Mouse (Mus musculus) CH12.LX (cell line): ENCODE results near the gene Ptbp3. TPM values are rescaled to one million over a fixed set of nuclear protein-coding genes. Genes with fewer than 3 reads are reported as not detected.
"Not testable (repeated sequence)": the region's sequence is repeated elsewhere in the genome, so short reads cannot be mapped to it uniquely, and the experiment has no call there.

Experiments
- DNase-seq: peaks from one replicate; pipeline ENCODE4 v3.0.0-alpha.2; 2013; ENCODE audit errors: extremely low read depth
- H3K27ac ChIP-seq: 2 replicates; pipeline ENCODE4 v1.5.1; 2012; ENCODE audit warnings: low read depth, mild to moderate bottlenecking, control low read depth, moderate library complexity; ENCODE audit not compliant: insufficient read depth
- H3K27me3 ChIP-seq: replicated peaks from 2 replicates; pipeline ENCODE3; 2012; ENCODE audit warnings: inconsistent platforms
- H3K36me3 ChIP-seq, 2 experiments: replicated peaks in 1 of 2; 2 replicates each; pipeline versions ENCODE3 to v1.6.1; 2012; ENCODE audit warnings: inconsistent platforms in 1 of 2, low read length in 1 of 2, mild to moderate bottlenecking in 1 of 2, mixed read lengths in 1 of 2, moderate library complexity in 1 of 2; ENCODE audit not compliant: control insufficient read depth in 1 of 2, insufficient read depth in 1 of 2
- H3K4me1 ChIP-seq, 2 experiments: 2 replicates each; pipeline ENCODE4 v1.6.1; 2012; ENCODE audit warnings: inconsistent platforms in 1 of 2, moderate library complexity in 1 of 2; ENCODE audit not compliant: insufficient read depth in 2 of 2, control insufficient read depth in 1 of 2
- H3K4me2 ChIP-seq: 2 replicates; pipeline ENCODE4 v1.6.1; 2012; ENCODE audit warnings: low read depth, mild to moderate bottlenecking, control low read depth; ENCODE audit not compliant: poor library complexity, insufficient read depth, severe bottlenecking
- H3K4me3 ChIP-seq, 3 experiments: fragments of 150-350 bp in 1 of 3; sonication (generic) in 1 of 3; replicated peaks in 1 of 3; 2 replicates each; pipeline versions ENCODE3 to v1.5.1; 2011 to 2012; ENCODE audit warnings: low read depth in 2 of 3, low read length in 2 of 3, mild to moderate bottlenecking in 2 of 3, moderate library complexity in 2 of 3, control low read depth in 1 of 3, improper control_type of control experiment in 1 of 3, inconsistent platforms in 1 of 3, mixed read lengths in 1 of 3; ENCODE audit not compliant: poor library complexity in 1 of 3
- H3K79me2 ChIP-seq: replicated peaks from 2 replicates; pipeline ENCODE4 v1.6.1; 2012; ENCODE audit warnings: mild to moderate bottlenecking, moderate library complexity; ENCODE audit not compliant: control insufficient read depth, poor library complexity, insufficient read depth, severe bottlenecking; ENCODE audit errors: extremely low read depth
- H3K9ac ChIP-seq: 2 replicates; pipeline ENCODE4 v1.6.1; 2012; ENCODE audit warnings: low read depth, mild to moderate bottlenecking, control low read depth, moderate library complexity; ENCODE audit not compliant: insufficient read depth
- H3K9me3 ChIP-seq: replicated peaks from 2 replicates; pipeline ENCODE3; 2012; ENCODE audit warnings: low read length, inconsistent platforms, mixed read lengths
- CHD2 ChIP-seq: IDR thresholded peaks from 2 replicates; pipeline ENCODE4 v1.6.1; 2011; ENCODE audit warnings: low read length, improper control_type of control experiment
- CTCF ChIP-seq, 2 experiments: IDR thresholded peaks in 1 of 2; conservative IDR thresholded peaks in 1 of 2; 2 replicates each; pipeline ENCODE4 v1.5.1; 2011 to 2012; ENCODE audit warnings: low read depth in 2 of 2, low read length in 2 of 2, improper control_type of control experiment in 1 of 2, inconsistent platforms in 1 of 2, mild to moderate bottlenecking in 1 of 2, moderate library complexity in 1 of 2
- E2F4 ChIP-seq: IDR thresholded peaks from 2 replicates; pipeline ENCODE4 v1.6.1; 2011; ENCODE audit warnings: low read depth, low read length, improper control_type of control experiment; ENCODE audit not compliant: insufficient replicate concordance
- ELF1 ChIP-seq: IDR thresholded peaks from 2 replicates; pipeline ENCODE4 v1.6.1; 2014; ENCODE audit warnings: low read depth, mild to moderate bottlenecking, inconsistent platforms, low read length, improper control_type of control experiment
- EP300 ChIP-seq: IDR thresholded peaks from 2 replicates; pipeline ENCODE4 v1.6.1; 2011; ENCODE audit warnings: low read length, improper control_type of control experiment
- ETS1 ChIP-seq: conservative IDR thresholded peaks from 2 replicates; pipeline ENCODE4 v1.6.1; 2012; ENCODE audit warnings: low read depth, mild to moderate bottlenecking, inconsistent platforms, low read length, improper control_type of control experiment, moderate library complexity
- GABPA ChIP-seq: IDR thresholded peaks from 2 replicates; pipeline ENCODE4 v1.6.1; 2012; ENCODE audit warnings: low read depth, low read length, improper control_type of control experiment, inconsistent platforms; ENCODE audit not compliant: insufficient replicate concordance
- JUND ChIP-seq: conservative IDR thresholded peaks from 2 replicates; pipeline ENCODE4 v1.6.1; 2011; ENCODE audit warnings: low read depth, low read length, improper control_type of control experiment
- MAFK ChIP-seq: IDR thresholded peaks from 2 replicates; pipeline ENCODE4 v1.6.1; 2011; ENCODE audit warnings: low read length, improper control_type of control experiment; ENCODE audit not compliant: insufficient replicate concordance
- MAZ ChIP-seq: IDR thresholded peaks from 2 replicates; pipeline ENCODE4 v1.6.1; 2012; ENCODE audit warnings: low read depth, mild to moderate bottlenecking, inconsistent platforms, low read length, improper control_type of control experiment, moderate library complexity
- MEF2A ChIP-seq: IDR thresholded peaks from 2 replicates; pipeline ENCODE4 v1.6.1; 2014; ENCODE audit warnings: low read depth, mild to moderate bottlenecking, inconsistent platforms, low read length, improper control_type of control experiment, borderline replicate concordance
- MYC ChIP-seq: IDR thresholded peaks from 2 replicates; pipeline ENCODE4 v1.6.1; 2011; ENCODE audit warnings: low read depth, mild to moderate bottlenecking, improper control_type of control experiment, low read length
- NELFE ChIP-seq: IDR thresholded peaks from 2 replicates; pipeline ENCODE4 v1.6.1; 2011; ENCODE audit warnings: low read depth, low read length, improper control_type of control experiment
- NRF1 ChIP-seq: IDR thresholded peaks from 2 replicates; pipeline ENCODE4 v1.6.1; 2014; ENCODE audit warnings: low read depth, mild to moderate bottlenecking, inconsistent platforms, low read length, improper control_type of control experiment, moderate library complexity
- PAX5 ChIP-seq: IDR thresholded peaks from 2 replicates; pipeline ENCODE4 v1.6.1; 2012; ENCODE audit warnings: low read length, inconsistent platforms, mixed read lengths
- RCOR1 ChIP-seq: conservative IDR thresholded peaks from 2 replicates; pipeline ENCODE4 v1.6.1; 2012; ENCODE audit warnings: low read depth, mild to moderate bottlenecking, inconsistent platforms, low read length, improper control_type of control experiment
- SIN3A ChIP-seq: IDR thresholded peaks from 2 replicates; pipeline ENCODE4 v1.6.1; 2012; ENCODE audit warnings: low read length, improper control_type of control experiment, inconsistent platforms
- TBP ChIP-seq: conservative IDR thresholded peaks from 2 replicates; pipeline ENCODE4 v1.6.1; 2011; ENCODE audit warnings: low read depth, low read length, improper control_type of control experiment
- TCF12 ChIP-seq: IDR thresholded peaks from 2 replicates; pipeline ENCODE4 v1.6.1; 2014; ENCODE audit warnings: low read depth, mild to moderate bottlenecking, inconsistent platforms, low read length, improper control_type of control experiment
- UBTF ChIP-seq: IDR thresholded peaks from 2 replicates; pipeline ENCODE4 v1.6.1; 2012; ENCODE audit warnings: low read depth, mild to moderate bottlenecking, inconsistent platforms, low read length, improper control_type of control experiment, moderate library complexity
- USF2 ChIP-seq: conservative IDR thresholded peaks from 2 replicates; pipeline ENCODE4 v1.6.1; 2011; ENCODE audit warnings: low read depth, low read length, improper control_type of control experiment
- ZKSCAN1 ChIP-seq: IDR thresholded peaks from 2 replicates; pipeline ENCODE4 v1.6.1; 2012; ENCODE audit warnings: low read depth, inconsistent platforms, low read length, improper control_type of control experiment, borderline replicate concordance
- ZMIZ1 ChIP-seq: IDR thresholded peaks from 2 replicates; pipeline ENCODE4 v1.6.1; 2012; ENCODE audit warnings: low read depth, mild to moderate bottlenecking, inconsistent platforms, low read length, improper control_type of control experiment
- ZNF384 ChIP-seq: IDR thresholded peaks from 2 replicates; pipeline ENCODE4 v1.6.1; 2012; ENCODE audit warnings: low read depth, low read length, improper control_type of control experiment, inconsistent platforms
- dilution Hi-C: fragments of 300-500 bp; cut with MboI; formaldehyde crosslinking; loops from 2 replicates; pipeline ENCODE4 v1.14.3; 2020; ENCODE audit warnings: low sequenced_read_pairs; ENCODE audit not compliant: extremely low pct_unique_long_range_greater_than_20kb, extremely low pct_ligation_motif_present
- in situ Hi-C: fragments of 300-500 bp; cut with MboI; formaldehyde crosslinking; loops from 3 replicates; pipeline ENCODE4 v1.14.3; 2019; ENCODE audit warnings: low sequenced_read_pairs, low pct_ligation_motif_present, low pct_unique_long_range_greater_than_20kb, mixed read lengths
- polyA plus RNA-seq: library from polyadenylated mRNA; unstranded; fragments of >175 nt; gene quantifications from 2 replicates; pipeline ENCODE4 v1.2.1, GENCODE M21; 2012; ENCODE audit warnings: low read depth; ENCODE audit not compliant: insufficient read length
- total RNA-seq, 2 experiments: library from RNA; depleted of rRNA; stranded (reverse); fragments of 300-350 nt in 1 of 2; fragments of >200 nt in 1 of 2; gene quantifications; 2 replicates each; pipeline ENCODE4 v1.2.3; 2012 to 2014

The Ptbp3 gene
- total and polyA plus RNA-seq, 3 experiments: 45.2 to 81.4 (median 48.1) TPM

DNA sequence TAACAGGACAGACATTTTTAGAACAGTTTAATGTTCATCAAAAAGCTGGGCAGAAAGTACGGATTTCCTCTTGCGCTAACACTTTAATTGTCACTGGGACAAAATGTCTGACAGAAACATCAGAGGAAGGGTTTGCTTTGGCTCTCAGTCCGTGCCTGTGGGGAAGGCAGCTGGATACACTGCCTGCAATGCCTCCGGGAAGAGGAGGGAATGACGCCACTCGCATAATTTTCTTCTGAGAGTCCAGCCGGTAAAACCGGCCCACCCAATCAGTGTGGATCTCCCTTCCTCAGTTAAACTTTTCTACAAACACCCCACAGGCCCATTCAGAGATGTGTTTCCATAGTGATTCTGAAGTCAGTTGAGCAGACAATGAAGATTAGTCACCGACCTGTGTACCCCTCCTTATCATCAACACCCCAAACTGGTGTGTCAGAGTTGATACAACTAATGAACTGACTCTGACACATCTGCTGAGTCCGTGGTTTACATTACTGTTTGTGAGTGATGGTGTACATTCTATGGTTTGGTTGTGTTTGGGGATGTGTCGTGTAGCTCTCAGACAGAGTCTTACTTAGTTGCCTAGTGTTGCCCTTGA lies 23.5 kb upstream of the Ptbp3 start:
- H3K9me3 ChIP-seq: no peaks in the 10 kb centered on the region
- H3K4me2 ChIP-seq: no peak overlapping the region
- H3K36me3 ChIP-seq: no peaks in the 10 kb centered on the region
- H3K4me1 ChIP-seq: peaks cover 7 to 22% of the 10 kb centered on the region in 2 experiments
- no peak overlapping the region for H3K27ac ChIP-seq
- H3K9ac ChIP-seq: no peak overlapping the region
- H3K79me2 ChIP-seq: no peaks in the 10 kb centered on the region
- no peak for DNase-seq
- H3K27me3 ChIP-seq: no peaks in the 10 kb centered on the region
- TF ChIP-seq ELF1 (no peak), ZNF384 (no peak), ZMIZ1 (no peak), MAFK (no peak), TCF12 (no peak), SIN3A (no peak), CHD2 (no peak), ZKSCAN1 (no peak), E2F4 (no peak)
- TF ChIP-seq, all 38 proteins: peak for 0
- in situ Hi-C loops: loop anchor here (10.0 kb wide), 1 partner anchor 478 kb away; no protein-coding TSS in a partner anchor
- H3K4me3 ChIP-seq: no peak overlapping the region
- dilution Hi-C loops: no loop called here

DNA sequence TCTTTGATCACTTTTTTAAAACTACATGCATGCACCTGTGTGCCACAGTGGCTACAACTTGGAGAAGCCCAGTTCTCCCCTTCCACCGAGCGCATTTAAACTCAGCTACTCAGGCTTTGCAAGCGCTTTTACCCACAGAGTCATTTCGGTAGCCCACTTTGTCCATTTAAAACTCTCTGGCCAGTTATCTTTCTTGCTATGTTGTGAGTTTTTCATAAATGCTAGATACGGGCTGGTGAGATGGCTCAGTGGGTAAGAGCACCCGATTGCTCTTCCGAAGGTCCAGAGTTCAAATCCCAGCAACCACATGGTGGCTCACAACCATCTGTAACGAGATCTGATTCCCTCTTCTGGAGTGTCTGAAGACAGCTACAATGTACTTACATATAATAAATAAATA lies 21.4 kb upstream of the Ptbp3 start:
- H3K27ac ChIP-seq, H3K4me2 ChIP-seq, H3K36me3 ChIP-seq, H3K9me3 ChIP-seq, H3K79me2 ChIP-seq, H3K9ac ChIP-seq, H3K4me3 ChIP-seq, DNase-seq, H3K27me3 ChIP-seq, dilution Hi-C loops: not testable (repeated sequence)
- H3K4me1 ChIP-seq: peaks cover 7 to 20% of the 10 kb centered on the region in 2 experiments
- in situ Hi-C loops: loop anchor here (10.0 kb wide), 1 partner anchor 476 kb away; no protein-coding TSS in a partner anchor
- TF ChIP-seq TBP: 0 out of 2 replicates have a peak, but pooled peaks have one; percentile 42
- TF ChIP-seq, all 38 proteins: peak for 1; not testable (repeated sequence) for 37

- H3K79me2 ChIP-seq: no peaks in the 10 kb centered on the region
- no peaks in the 10 kb centered on the region for H3K9me3 ChIP-seq
- dilution Hi-C loops (no loop called here), in situ Hi-C loops (loop anchor here (5.0 kb wide), 1 partner anchor 202 kb away; no protein-coding TSS in a partner anchor)
- no peaks in the 10 kb centered on the region for H3K36me3 ChIP-seq
- no peak overlapping the region for H3K27ac ChIP-seq
- H3K4me3 ChIP-seq: peak overlapping the region in 1 of 3 experiments; percentile 34
- peaks cover 0 to 10% of the 10 kb centered on the region in 2 experiments; a peak in 1 of 4 replicates for H3K4me1 ChIP-seq
- peak overlapping the region; percentile 40; the same call in 1 of the 2 replicates for H3K9ac ChIP-seq
- DNase-seq: peak; percentile 87
- H3K4me2 ChIP-seq: peak overlapping the region; percentile 77
- H3K27me3 ChIP-seq: no peaks in the 10 kb centered on the region
- TF ChIP-seq E2F4: no peak
- TF ChIP-seq RCOR1: no peak
- no peak for TF ChIP-seq PAX5
- TF ChIP-seq MEF2A: no peak
- no peak for TF ChIP-seq TCF12
- TF ChIP-seq MYC: peak; percentile 46; the same call in 1 of the 2 replicates
- TF ChIP-seq ZKSCAN1: no peak
- TF ChIP-seq NRF1: no peak
- TF ChIP-seq UBTF: no peak
- no peak for TF ChIP-seq EP300
- TF ChIP-seq ETS1: no peak
- TF ChIP-seq CTCF (conservative IDR thresholded peaks at IDR 0.05 in 1 of 2, IDR thresholded peaks at IDR 0.05 in 1 of 2; ENCODE audit: low read depth in 2 of 2, low read length in 2 of 2): peak; percentile 34 to 95; a peak in 3 of 4 replicates
- no peak for TF ChIP-seq MAZ
- no peak for TF ChIP-seq JUND
- TF ChIP-seq GABPA: no peak
- no peak for TF ChIP-seq NELFE
- no peak for TF ChIP-seq USF2
Measured at GRCm38 (mm10) chr4:59569538-59569937, 20.4 kb upstream of the Ptbp3 start.
